Mouse (Mus musculus) ES-E14 (cell line): ENCODE results near the gene Tmem86b. TPM values are rescaled to one million over a fixed set of nuclear protein-coding genes. Genes with fewer than 3 reads are reported as not detected.
A peak's percentile ranks its signal among the peaks of the same experiment; 100 is the strongest.

ENCODE experiments used
- DNase-seq: peaks from one replicate; pipeline ENCODE4 v3.0.0-alpha.2; 2013; ENCODE audit warnings: low read depth, low spot score
- H3K27ac ChIP-seq: 2 replicates; pipeline ENCODE4 v1.5.1; 2012; ENCODE audit warnings: low read depth, mild to moderate bottlenecking, low read length, moderate library complexity, mixed read lengths; ENCODE audit not compliant: poor library complexity, insufficient read depth, severe bottlenecking
- H3K36me3 ChIP-seq: 2 replicates; pipeline ENCODE4 v1.6.1; 2012; ENCODE audit warnings: mild to moderate bottlenecking, low read length, moderate library complexity, mixed read lengths; ENCODE audit not compliant: control insufficient read depth, poor library complexity, insufficient read depth, severe bottlenecking
- H3K4me1 ChIP-seq, 2 experiments: fragments of 150-350 bp in 1 of 2; sonication (generic) in 1 of 2; 2 replicates each; pipeline ENCODE4 v1.6.1; 2012; ENCODE audit warnings: low read length in 2 of 2, mild to moderate bottlenecking in 1 of 2, mixed read lengths in 1 of 2; ENCODE audit not compliant: control insufficient read depth in 2 of 2, insufficient read depth in 2 of 2, poor library complexity in 1 of 2
- H3K4me3 ChIP-seq, 2 experiments: fragments of 150-350 bp in 1 of 2; sonication (generic) in 1 of 2; 2 replicates each; pipeline ENCODE4 v1.5.1; 2012; ENCODE audit warnings: low read length in 2 of 2, low read depth in 1 of 2, mild to moderate bottlenecking in 1 of 2, mixed read lengths in 1 of 2; ENCODE audit not compliant: insufficient read depth in 1 of 2, poor library complexity in 1 of 2, severe bottlenecking in 1 of 2
- H3K9ac ChIP-seq: 2 replicates; pipeline ENCODE4 v1.6.1; 2012; ENCODE audit warnings: low read depth, mild to moderate bottlenecking, low read length, mixed read lengths; ENCODE audit not compliant: poor library complexity, insufficient read depth, severe bottlenecking
- H3K9me3 ChIP-seq: fragments of 150-350 bp; sonication (generic); 2 replicates; pipeline ENCODE4 v1.6.1; 2012; ENCODE audit warnings: low read depth, mild to moderate bottlenecking, low read length; ENCODE audit not compliant: control insufficient read depth, insufficient read depth
- CHD2 ChIP-seq: IDR thresholded peaks from 2 replicates; pipeline ENCODE4 v1.6.1; 2014; ENCODE audit warnings: mild to moderate bottlenecking, low read depth, low read length, inconsistent platforms
- HCFC1 ChIP-seq: IDR thresholded peaks from 2 replicates; pipeline ENCODE4 v1.6.1; 2012; ENCODE audit warnings: low read length, inconsistent platforms, borderline replicate concordance; ENCODE audit not compliant: insufficient read depth
- MAFK ChIP-seq: IDR thresholded peaks from 2 replicates; pipeline ENCODE4 v1.6.1; 2014; ENCODE audit warnings: mild to moderate bottlenecking, low read depth, low read length, inconsistent platforms; ENCODE audit not compliant: insufficient read depth
- ZC3H11A ChIP-seq: IDR thresholded peaks from 2 replicates; pipeline ENCODE4 v1.6.1; 2012; ENCODE audit warnings: low read depth, mild to moderate bottlenecking, inconsistent platforms, low read length, borderline replicate concordance
- ZNF384 ChIP-seq: IDR thresholded peaks from 2 replicates; pipeline ENCODE4 v1.6.1; 2012; ENCODE audit warnings: low read depth, low read length, inconsistent platforms
- in situ Hi-C, 2 experiments: fragments of 600-800 bp; cut with MboI; formaldehyde crosslinking; loops; one replicate each; pipeline ENCODE4 v1.15.1; 2025; ENCODE audit warnings: low sequenced_read_pairs in 2 of 2, inconsistent platforms in 1 of 2; ENCODE audit not compliant: unreplicated experiment in 2 of 2
- total RNA-seq: library from RNA; depleted of rRNA; stranded (reverse); fragments of 300-350 nt; gene quantifications from 2 replicates; pipeline ENCODE4 v1.2.3, GENCODE M21; 2012

Gene Tmem86b
- total RNA-seq, 1 experiment: 8.1 TPM

- Histone ChIP-seq H3K9ac (no peak overlapping the region), H3K36me3 (peaks cover 31% of the 10 kb centered on the region), H3K4me1 (no peaks in the 10 kb centered on the region), H3K9me3 (no peaks in the 10 kb centered on the region), H3K4me3 (no peak overlapping the region), H3K27ac (no peak overlapping the region)
- in situ Hi-C loops: no loop called here
- TF ChIP-seq MAFK: no peak
- TF ChIP-seq ZC3H11A: no peak
- no peak for TF ChIP-seq CHD2
- TF ChIP-seq ZNF384: no peak
- TF ChIP-seq HCFC1: no peak
- no peak for DNase-seq
Observed at GRCm38 (mm10) chr7:4630198-4630597, 1.0 kb downstream of the Tmem86b start.

- peaks cover 31% of the 10 kb centered on the region for H3K36me3 ChIP-seq
- no peak overlapping the region for H3K27ac ChIP-seq
- H3K4me3 ChIP-seq: no peak overlapping the region
- no peak for TF ChIP-seq HCFC1
- TF ChIP-seq ZC3H11A: no peak
- TF ChIP-seq ZNF384: no peak
- no peak for TF ChIP-seq CHD2
- TF ChIP-seq MAFK: no peak
- H3K4me1 ChIP-seq: no peaks in the 10 kb centered on the region
- H3K9ac ChIP-seq: no peak overlapping the region
- H3K9me3 ChIP-seq: no peaks in the 10 kb centered on the region
- in situ Hi-C loops: no loop called here
- DNase-seq: no peak
Observed at GRCm38 (mm10) chr7:4629586-4629985, 1.6 kb downstream of the Tmem86b start.

GRCm38 (mm10) chr7:4625928-4626327 is 5.3 kb downstream of the Tmem86b start:
- H3K4me1 ChIP-seq: no peaks in the 10 kb centered on the region
- no peaks in the 10 kb centered on the region for H3K9me3 ChIP-seq
- H3K36me3 ChIP-seq: peaks cover 6% of the 10 kb centered on the region; the same call in 1 of the 2 replicates
- in situ Hi-C loops: no loop called here
- TF ChIP-seq ZNF384: no peak
- TF ChIP-seq ZC3H11A: no peak
- TF ChIP-seq HCFC1: no peak
- TF ChIP-seq CHD2: no peak
- TF ChIP-seq MAFK: no peak
- H3K9ac ChIP-seq: no peak overlapping the region
- no peak overlapping the region for H3K27ac ChIP-seq
- DNase-seq: no peak
- H3K4me3 ChIP-seq: no peak overlapping the region

GRCm38 (mm10) chr7:4624343-4624742 is 6.9 kb downstream of the Tmem86b start:
- H3K4me1 ChIP-seq: no peaks in the 10 kb centered on the region
- no peaks in the 10 kb centered on the region for H3K9me3 ChIP-seq
- DNase-seq: no peak
- H3K36me3 ChIP-seq: 0 out of 2 replicates have a peak, but pooled peaks cover 3% of the 10 kb centered on the region
- in situ Hi-C loops: no loop called here
- no peak overlapping the region for H3K27ac ChIP-seq
- no peak overlapping the region for H3K9ac ChIP-seq
- H3K4me3 ChIP-seq: no peak overlapping the region
- TF ChIP-seq HCFC1 (no peak), ZC3H11A (no peak), MAFK (no peak), ZNF384 (no peak), CHD2 (no peak)

- Histone ChIP-seq H3K27ac (no peak overlapping the region), H3K36me3 (0 out of 2 replicates have a peak, but pooled peaks cover 3% of the 10 kb centered on the region), H3K9ac (no peak overlapping the region), H3K4me1 (no peaks in the 10 kb centered on the region), H3K4me3 (no peak overlapping the region), H3K9me3 (no peaks in the 10 kb centered on the region)
- in situ Hi-C loops: no loop called here
- TF ChIP-seq ZC3H11A: 0 out of 2 replicates have a peak, but pooled peaks have one; percentile 9
- TF ChIP-seq CHD2: no peak
- DNase-seq: peak; percentile 40
Observed at GRCm38 (mm10) chr7:4623544-4624189, 7.6 kb downstream of the Tmem86b start.
